Mouse (Mus musculus): ENCODE measurements around the gene Stpg4.

Gene Stpg4

DNA sequence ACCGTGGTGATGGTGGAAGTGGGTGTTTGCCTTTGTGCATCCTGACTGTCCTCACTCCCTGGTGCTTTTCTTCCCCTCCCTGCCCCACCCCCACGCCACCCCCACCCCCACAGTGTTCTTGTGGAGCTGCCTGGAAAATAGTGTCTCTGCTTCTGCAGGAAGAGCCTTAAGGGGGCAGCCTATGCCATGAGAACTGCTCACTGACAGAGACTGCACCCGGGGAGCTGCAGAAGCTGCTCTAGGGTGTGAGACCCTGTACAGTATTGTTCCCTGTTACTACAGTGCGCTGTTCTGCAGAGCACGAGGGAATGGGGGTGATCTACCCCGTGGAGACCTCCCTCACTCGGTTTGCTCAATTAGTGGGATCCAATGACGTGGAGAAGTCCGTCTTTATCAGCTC is 78.5 kb downstream of the Stpg4 start:
- DNase-seq: no peak

DNA sequence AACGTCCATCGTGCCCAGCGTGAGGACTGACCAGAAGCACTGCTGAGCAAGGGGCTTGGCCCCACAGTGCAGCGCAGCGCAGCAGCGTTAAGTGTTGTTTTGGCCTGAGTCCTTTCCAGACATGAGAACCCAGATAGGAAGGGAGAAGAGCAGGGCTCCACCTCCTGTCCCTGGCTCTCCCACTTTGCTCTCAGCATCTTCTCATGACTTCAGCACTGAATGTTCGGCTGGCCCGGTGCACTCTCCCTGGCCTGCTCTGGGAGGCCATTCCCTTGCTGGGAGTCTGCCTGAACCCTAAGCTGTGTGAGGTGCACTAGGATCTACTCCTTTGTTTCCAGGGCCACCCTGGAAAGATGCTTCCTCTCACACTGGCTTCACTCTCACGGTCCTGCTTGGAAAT is 79.2 kb downstream of the Stpg4 start:
- no peak for DNase-seq

DNA sequence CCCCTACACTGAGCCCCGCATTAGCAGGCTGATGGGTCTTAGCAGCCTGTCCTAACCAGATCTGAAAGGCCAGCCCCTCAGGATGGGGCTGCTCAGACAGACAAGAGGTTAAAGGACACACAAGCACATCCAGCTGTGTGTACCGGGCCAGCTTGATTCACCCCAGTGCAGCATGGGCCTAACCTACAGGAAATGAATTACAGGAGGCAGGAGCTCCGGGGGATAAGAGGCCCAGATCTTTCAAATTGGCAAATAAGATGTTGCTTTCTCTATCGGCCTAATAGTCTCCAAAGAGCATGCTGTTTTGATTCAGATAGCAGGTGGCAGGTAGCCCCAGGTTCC is 82.3 kb downstream of the Stpg4 start:
- DNase-seq: no peak

DNA sequence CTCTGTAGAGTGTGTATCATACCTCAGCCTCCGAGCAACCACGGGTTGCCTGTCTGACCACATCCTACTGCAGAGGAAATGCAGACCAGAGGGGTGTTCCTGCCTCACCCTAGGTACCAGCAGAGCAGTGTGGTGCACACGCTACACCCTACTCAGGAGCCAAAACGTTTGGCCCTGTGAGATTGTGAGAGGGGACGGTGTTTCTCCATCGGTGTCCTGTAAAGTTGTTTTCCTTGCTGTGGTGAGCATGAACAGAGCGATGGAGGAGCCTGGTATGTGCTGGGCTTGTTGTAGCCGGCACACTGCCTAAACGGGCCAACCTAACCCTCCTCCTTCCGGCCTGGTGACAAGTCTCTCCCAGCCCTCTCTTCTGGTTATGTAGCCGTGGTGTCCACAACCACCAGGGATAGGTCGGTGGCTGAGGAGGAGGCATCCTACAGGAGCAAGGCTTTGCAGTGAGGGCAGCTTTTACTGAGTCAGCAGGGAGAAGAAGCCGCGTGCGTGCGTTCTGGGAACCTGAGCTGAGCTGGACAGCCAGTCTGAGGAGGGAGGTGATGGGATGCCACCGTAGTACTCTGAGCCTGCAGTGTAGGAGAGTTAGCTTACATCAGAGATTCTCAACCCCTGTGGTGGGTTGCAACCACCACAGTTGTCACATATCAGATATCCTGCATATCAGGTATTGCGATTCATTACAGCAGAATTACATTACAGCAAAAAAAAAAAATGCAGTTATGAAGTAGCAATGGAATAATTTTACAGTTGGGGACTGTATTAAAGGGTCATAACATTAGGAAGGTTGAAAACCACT is 82.9 kb downstream of the Stpg4 start:
- no peak for DNase-seq

GRCm38 (mm10) chr17:87343060-87343703 is 84.4 kb downstream of the Stpg4 start:
- no peak for DNase-seq

All from kidney, postnatal 10 days (tissue).